Mouse (Mus musculus) thymus, postnatal 36 days (tissue): ENCODE data around the gene Gm20388.

ENCODE experiments used
- DNase-seq, 2 experiments: peaks; one replicate each; pipeline ENCODE4 v3.0.0; 2022; ENCODE audit warnings: mixed read lengths in 2 of 2

Gm20388 gene

GRCm38 (mm10) chr8:120425199-120425941 lies 514.7 kb downstream of the Gm20388 start:
- DNase-seq, result no peak

- DNase-seq, result no peak
Observed at GRCm38 (mm10) chr8:120426105-120426504, 515.5 kb downstream of the Gm20388 start.

- DNase-seq, result peak in 1 of 2 experiments; percentile 20
Observed at GRCm38 (mm10) chr8:120426622-120427385, 516.2 kb downstream of the Gm20388 start.

GRCm38 (mm10) chr8:120428492-120428891 lies 517.9 kb downstream of the Gm20388 start:
- DNase-seq, result no peak

GRCm38 (mm10) chr8:120429116-120429515 lies 518.5 kb downstream of the Gm20388 start:
- DNase-seq, result no peak

- no peak for DNase-seq
Observed at GRCm38 (mm10) chr8:120431042-120431441, 520.4 kb downstream of the Gm20388 start.

- no peak for DNase-seq
Observed at GRCm38 (mm10) chr8:120432438-120432837, 521.8 kb downstream of the Gm20388 start.

- DNase-seq, result no peak
Observed at GRCm38 (mm10) chr8:120433143-120433542, 522.5 kb downstream of the Gm20388 start.

- no peak for DNase-seq
Observed at GRCm38 (mm10) chr8:120433734-120434133, 523.1 kb downstream of the Gm20388 start.

- no peak for DNase-seq
Observed at GRCm38 (mm10) chr8:120435781-120436180, 525.1 kb downstream of the Gm20388 start.

GRCm38 (mm10) chr8:120436491-120437030 lies 525.9 kb downstream of the Gm20388 start:
- no peak for DNase-seq

- DNase-seq, result no peak
Observed at GRCm38 (mm10) chr8:120437207-120437606, 526.6 kb downstream of the Gm20388 start.

- DNase-seq, result no peak
Observed at GRCm38 (mm10) chr8:120437666-120438395, 527.2 kb downstream of the Gm20388 start.

GRCm38 (mm10) chr8:120439309-120439708 lies 528.7 kb downstream of the Gm20388 start:
- DNase-seq, result no peak

GRCm38 (mm10) chr8:120440739-120441138 lies 530.1 kb downstream of the Gm20388 start:
- no peak for DNase-seq

GRCm38 (mm10) chr8:120441637-120442036 lies 531.0 kb downstream of the Gm20388 start:
- no peak for DNase-seq

- no peak for DNase-seq
Observed at GRCm38 (mm10) chr8:120442306-120443003, 531.8 kb downstream of the Gm20388 start.

GRCm38 (mm10) chr8:120445249-120445648 lies 534.6 kb downstream of the Gm20388 start:
- DNase-seq, result no peak

GRCm38 (mm10) chr8:120448131-120448530 lies 537.5 kb downstream of the Gm20388 start:
- no peak for DNase-seq

- no peak for DNase-seq
Observed at GRCm38 (mm10) chr8:120449139-120449538, 538.5 kb downstream of the Gm20388 start.

GRCm38 (mm10) chr8:120449608-120450031 lies 539.0 kb downstream of the Gm20388 start:
- DNase-seq, result no peak

GRCm38 (mm10) chr8:120452111-120452510 lies 541.5 kb downstream of the Gm20388 start:
- DNase-seq, result no peak
